Mouse (Mus musculus) limb, embryonic 14.5 days (tissue): Measurements from ENCODE around the gene Nckap1. TPM values are rescaled to one million over a fixed set of nuclear protein-coding genes. Genes with fewer than 3 reads are reported as not detected.

Experiments
- ATAC-seq: fragments of 200-750 bp; cut with Nextera tagmentation; 2 replicates; pipeline ENCODE4 v1.8.0; 2017; ENCODE audit warnings: low read depth, moderate number of reproducible peaks, moderate TSS enrichment; ENCODE audit not compliant: low FRiP score
- DNase-seq: peaks from one replicate; pipeline ENCODE4 v3.0.0-alpha.2; 2015; ENCODE audit warnings: low spot score
- H3K27ac ChIP-seq: fragments of 300-500 bp; sonication (generic); replicated peaks from 2 replicates; pipeline ENCODE4 v1.5.1; 2014; ENCODE audit warnings: low read depth, mild to moderate bottlenecking, low read length, moderate library complexity, mixed read lengths
- H3K27me3 ChIP-seq: fragments of 300-500 bp; sonication (generic); 2 replicates; pipeline ENCODE4 v1.6.1; 2014; ENCODE audit warnings: low read length, mixed read lengths; ENCODE audit not compliant: control insufficient read depth, insufficient read depth
- H3K36me3 ChIP-seq: fragments of 300-500 bp; sonication (generic); 2 replicates; pipeline ENCODE4 v1.6.1; 2014; ENCODE audit warnings: mild to moderate bottlenecking, low read length, moderate library complexity, mixed read lengths; ENCODE audit not compliant: control insufficient read depth, insufficient read depth
- H3K4me1 ChIP-seq: fragments of 300-500 bp; sonication (generic); 2 replicates; pipeline ENCODE4 v1.6.1; 2014; ENCODE audit warnings: antibody characterized with exemption, low read length, mixed read lengths; ENCODE audit not compliant: control insufficient read depth, insufficient read depth
- H3K4me2 ChIP-seq: fragments of 300-500 bp; sonication (generic); replicated peaks from 2 replicates; pipeline ENCODE4 v1.6.1; 2014; ENCODE audit warnings: low read depth, mild to moderate bottlenecking, low read length, moderate library complexity; ENCODE audit not compliant: severe bottlenecking
- H3K4me3 ChIP-seq: fragments of 300-500 bp; sonication (generic); replicated peaks from 2 replicates; pipeline ENCODE4 v1.5.1; 2014; ENCODE audit warnings: low read length
- H3K9ac ChIP-seq: fragments of 300-500 bp; sonication (generic); 2 replicates; pipeline ENCODE4 v1.6.1; 2014; ENCODE audit warnings: mild to moderate bottlenecking, low read depth, low read length, moderate library complexity; ENCODE audit not compliant: severe bottlenecking
- H3K9me3 ChIP-seq: fragments of 300-500 bp; sonication (generic); 2 replicates; pipeline ENCODE4 v1.6.1; 2016; ENCODE audit warnings: low read length; ENCODE audit not compliant: control insufficient read depth
- POLR2A ChIP-seq: fragments of 200-500 bp; IDR thresholded peaks from 2 replicates; pipeline ENCODE4 v1.8.0; 2012; ENCODE audit warnings: inconsistent platforms, mild to moderate bottlenecking, moderate library complexity, borderline replicate concordance; ENCODE audit not compliant: insufficient read depth, insufficient read length; ENCODE audit errors: extremely low read depth
- WGBS: fragments of 180-500 bp; shearing (Covaris S2); extraction: QIAGEN DNeasy Blood & Tissue Kit; methylation state at CpG from one replicate; pipeline ENCODE4 v1.1.7; 2014; 5-methylcytosine and 5-hydroxymethylcytosine counted together
- microRNA counts: library from miRNA; unstranded; fragments of <30 nt; microRNA quantifications from one replicate; lab custom pipeline; 2016
- microRNA-seq: library from miRNA; unstranded; fragments of <30 nt; microRNA quantifications from one replicate; pipeline ENCODE4, GENCODE M21; 2016
- polyA plus RNA-seq, 2 experiments: library from polyadenylated mRNA; depleted of rRNA in 1 of 2; stranded (reverse) in 1 of 2; unstranded in 1 of 2; fragments of >200 nt; fragmentation: Nextera tagmentation in 1 of 2; extraction: Ambion mirVana in 1 of 2; gene quantifications; 2 replicates each; pipeline versions ENCODE4 v1.2.1 to v1.2.3; 2012 to 2014

Nckap1 gene
- polyA plus RNA-seq, 2 experiments, result 62.8 to 69.6 TPM

GRCm38 (mm10) chr2:80461827-80462226 is 119.4 kb downstream of the Nckap1 start:
- 79% methylated on average over 8 of the region's 8 CpGs for WGBS
- ATAC-seq, result no peak

More at GRCm38 (mm10) chr2:80461827-80462226, 119.4 kb downstream of the Nckap1 start:
- H3K4me1 ChIP-seq, result no peaks in the 10 kb centered on the region; the same call in 1 of the 2 replicates
- no peak overlapping the region for H3K27ac ChIP-seq
- no peaks in the 10 kb centered on the region for H3K9me3 ChIP-seq
- no peaks in the 10 kb centered on the region for H3K27me3 ChIP-seq
- no peak overlapping the region for H3K4me3 ChIP-seq
- no peak for TF ChIP-seq POLR2A
- no peaks in the 10 kb centered on the region for H3K36me3 ChIP-seq
- H3K9ac ChIP-seq, result no peak overlapping the region
- no peak overlapping the region for H3K4me2 ChIP-seq
- no peak for DNase-seq

MicroRNAs within 50 kb of the gene (microRNA counts, 519-probe panel; counts per million panel counts)
- 1,882 counts per million, percentile 21 among the panel's probes with 10 or more counts for microRNA mmu-miR-684 (lab: Ali Mortazavi, UCI)

Small RNAs within 50 kb of the gene (microRNA-seq; reads per million reads assigned to microRNA genes)
- not detected for gene Mir684-1

Other genes with a start within 250 kb of the Nckap1 start
- gene Frzb, start 133.8 kb downstream of the Nckap1 start, polyA plus RNA-seq (2012; rRNA removed), result 13.9 and 17.2 TPM in 2 replicates
- gene Frzb, start 133.8 kb downstream of the Nckap1 start, polyA plus RNA-seq (2014; fragmentation: Nextera tagmentation; extraction: Ambion mirVana), result 10.5 and 10.8 TPM in 2 replicates
- 14.8 and 15.0 TPM in 2 replicates for gene Dusp19, start 35.7 kb upstream of the Nckap1 start, polyA plus RNA-seq (2012; rRNA removed)
- 19.1 and 20.7 TPM in 2 replicates for gene Dusp19, start 35.7 kb upstream of the Nckap1 start, polyA plus RNA-seq (2014; fragmentation: Nextera tagmentation; extraction: Ambion mirVana)
- 43.2 and 65.4 TPM in 2 replicates for gene Nup35, start 35.9 kb upstream of the Nckap1 start, polyA plus RNA-seq (2012; rRNA removed)
- gene Nup35, start 35.9 kb upstream of the Nckap1 start, polyA plus RNA-seq (2014; fragmentation: Nextera tagmentation; extraction: Ambion mirVana), result 43.3 and 43.7 TPM in 2 replicates